Mouse (Mus musculus): ENCODE results near the gene Srsf1. TPM values are rescaled to one million over a fixed set of nuclear protein-coding genes. Genes with fewer than 3 reads are reported as not detected.

Gene Srsf1
- total and polyA plus RNA-seq, 3 experiments: 416 to 812 (median 730) TPM

GRCm38 (mm10) chr11:88009542-88010190 is 37.5 kb upstream of the Srsf1 start:
- H3K4me1 ChIP-seq (ENCODE audit: control insufficient read depth in 1 of 2, insufficient read depth in 2 of 2): peaks cover 14 to 46% of the 10 kb centered on the region in 2 experiments
- no peaks in the 10 kb centered on the region for H3K79me2 ChIP-seq (replicated peaks; ENCODE audit: control insufficient read depth, extremely low read depth, insufficient read depth, poor library complexity, severe bottlenecking)
- DNase-seq (ENCODE audit: extremely low read depth): no peak
- H3K4me2 ChIP-seq (ENCODE audit: insufficient read depth, low read depth, poor library complexity, severe bottlenecking): no peak overlapping the region
- no peaks in the 10 kb centered on the region for H3K36me3 ChIP-seq (replicated peaks in 1 of 2; ENCODE audit: control insufficient read depth in 1 of 2, insufficient read depth in 1 of 2, low read length in 1 of 2)
- TF ChIP-seq MAZ (IDR thresholded peaks at IDR 0.05; ENCODE audit: low read depth, low read length) (no peak), MEF2A (IDR thresholded peaks at IDR 0.05; ENCODE audit: borderline replicate concordance, low read depth, low read length) (no peak), RAD21 (IDR thresholded peaks at IDR 0.05; ENCODE audit: low read depth, low read length) (no peak), IRF4 (IDR thresholded peaks at IDR 0.05; ENCODE audit: low read depth, low read length) (no peak), NELFE (IDR thresholded peaks at IDR 0.05; ENCODE audit: low read depth, low read length) (no peak), MYC (IDR thresholded peaks at IDR 0.05; ENCODE audit: low read depth, low read length) (no peak), E2F4 (IDR thresholded peaks at IDR 0.05; ENCODE audit: insufficient replicate concordance, low read depth, low read length) (no peak), ZNF384 (IDR thresholded peaks at IDR 0.05; ENCODE audit: low read depth, low read length) (no peak), KAT2A (IDR thresholded peaks at IDR 0.05; ENCODE audit: insufficient replicate concordance, low read length) (no peak), BHLHE40 (IDR thresholded peaks at IDR 0.05; ENCODE audit: low read depth, low read length) (no peak), ZMIZ1 (IDR thresholded peaks at IDR 0.05; ENCODE audit: low read depth, low read length) (no peak), NRF1 (IDR thresholded peaks at IDR 0.05; ENCODE audit: low read depth, low read length) (no peak)
- in situ Hi-C loops (cut with MboI; ENCODE audit: low pct_ligation_motif_present, low pct_unique_long_range_greater_than_20kb, low sequenced_read_pairs): no loop called here
- dilution Hi-C loops (cut with MboI; ENCODE audit: extremely low pct_ligation_motif_present, extremely low pct_unique_long_range_greater_than_20kb, low sequenced_read_pairs): no loop called here
- peaks cover 2% of the 10 kb centered on the region for H3K27me3 ChIP-seq (replicated peaks)
- H3K4me3 ChIP-seq (replicated peaks in 1 of 3; ENCODE audit: low read depth in 2 of 3, low read length in 2 of 3, poor library complexity in 1 of 3): no peak overlapping the region
- no peak overlapping the region for H3K9ac ChIP-seq (ENCODE audit: insufficient read depth, low read depth)
- H3K27ac ChIP-seq (ENCODE audit: insufficient read depth, low read depth): no peak overlapping the region
- H3K9me3 ChIP-seq (replicated peaks; ENCODE audit: low read length): peaks cover 3% of the 10 kb centered on the region

- dilution Hi-C loops (cut with MboI; ENCODE audit: extremely low pct_ligation_motif_present, extremely low pct_unique_long_range_greater_than_20kb, low sequenced_read_pairs) (no loop called here), in situ Hi-C loops (cut with MboI; ENCODE audit: low pct_ligation_motif_present, low pct_unique_long_range_greater_than_20kb, low sequenced_read_pairs) (no loop called here)
- H3K9ac ChIP-seq (ENCODE audit: insufficient read depth, low read depth): peak overlapping the region; percentile 39
- H3K79me2 ChIP-seq (replicated peaks; ENCODE audit: control insufficient read depth, extremely low read depth, insufficient read depth, poor library complexity, severe bottlenecking): no peaks in the 10 kb centered on the region
- H3K27me3 ChIP-seq (replicated peaks): peaks cover 2% of the 10 kb centered on the region
- H3K9me3 ChIP-seq (replicated peaks; ENCODE audit: low read length): no peaks in the 10 kb centered on the region
- no peaks in the 10 kb centered on the region for H3K36me3 ChIP-seq (replicated peaks in 1 of 2; ENCODE audit: control insufficient read depth in 1 of 2, insufficient read depth in 1 of 2, low read length in 1 of 2)
- peak overlapping the region; percentile 19 to 28 (median 27) for H3K4me3 ChIP-seq (replicated peaks in 1 of 3; ENCODE audit: low read depth in 2 of 3, low read length in 2 of 3, poor library complexity in 1 of 3)
- peak overlapping the region; percentile 96 for H3K4me2 ChIP-seq (ENCODE audit: insufficient read depth, low read depth, poor library complexity, severe bottlenecking)
- peaks cover 14 to 46% of the 10 kb centered on the region in 2 experiments for H3K4me1 ChIP-seq (ENCODE audit: control insufficient read depth in 1 of 2, insufficient read depth in 2 of 2)
- peak; percentile 96 for DNase-seq (ENCODE audit: extremely low read depth)
- H3K27ac ChIP-seq (ENCODE audit: insufficient read depth, low read depth): peak overlapping the region; percentile 16; the same call in 1 of the 2 replicates
- TF ChIP-seq MAX (IDR thresholded peaks at IDR 0.05; ENCODE audit: low read length): no peak; the same call in 1 of the 2 replicates
- no peak for TF ChIP-seq E2F4 (IDR thresholded peaks at IDR 0.05; ENCODE audit: insufficient replicate concordance, low read depth, low read length)
- peak; percentile 92 for TF ChIP-seq TCF12 (IDR thresholded peaks at IDR 0.05; ENCODE audit: low read depth, low read length)
- peak; percentile 87 for TF ChIP-seq IRF4 (IDR thresholded peaks at IDR 0.05; ENCODE audit: low read depth, low read length)
- TF ChIP-seq BHLHE40 (IDR thresholded peaks at IDR 0.05; ENCODE audit: low read depth, low read length): peak; percentile 70
- TF ChIP-seq MAZ (IDR thresholded peaks at IDR 0.05; ENCODE audit: low read depth, low read length): peak; percentile 81
- peak; percentile 54; the same call in 1 of the 2 replicates for TF ChIP-seq POLR2A (IDR thresholded peaks at IDR 0.05; ENCODE audit: low read depth, low read length)
- peak; percentile 96 for TF ChIP-seq ETS1 (conservative IDR thresholded peaks at IDR 0.05; ENCODE audit: low read depth, low read length)
- TF ChIP-seq ZC3H11A (IDR thresholded peaks at IDR 0.05; ENCODE audit: low read depth, low read length): no peak
- TF ChIP-seq ZNF384 (IDR thresholded peaks at IDR 0.05; ENCODE audit: low read depth, low read length): peak; percentile 81
- peak; percentile 94; the same call in 1 of the 2 replicates for TF ChIP-seq RCOR1 (conservative IDR thresholded peaks at IDR 0.05; ENCODE audit: low read depth, low read length)
- peak; percentile 68; the same call in 1 of the 2 replicates for TF ChIP-seq MXI1 (IDR thresholded peaks at IDR 0.05; ENCODE audit: low read depth, low read length)
- TF ChIP-seq KAT2A (IDR thresholded peaks at IDR 0.05; ENCODE audit: insufficient replicate concordance, low read length): 0 out of 2 replicates have a peak, but pooled peaks have one; percentile 44
- TF ChIP-seq USF1 (IDR thresholded peaks at IDR 0.05; ENCODE audit: low read depth, low read length): no peak
- TF ChIP-seq MAFK (IDR thresholded peaks at IDR 0.05; ENCODE audit: insufficient replicate concordance, low read length): peak; percentile 87
- peak; percentile 72; the same call in 1 of the 2 replicates for TF ChIP-seq ZMIZ1 (IDR thresholded peaks at IDR 0.05; ENCODE audit: low read depth, low read length)
- TF ChIP-seq UBTF (IDR thresholded peaks at IDR 0.05; ENCODE audit: low read depth, low read length): no peak; the same call in 1 of the 2 replicates
- peak; percentile 91 for TF ChIP-seq JUN (IDR thresholded peaks at IDR 0.05; ENCODE audit: insufficient read depth, low read depth, low read length)
- TF ChIP-seq RAD21 (IDR thresholded peaks at IDR 0.05; ENCODE audit: low read depth, low read length): no peak; the same call in 1 of the 2 replicates
- TF ChIP-seq PAX5 (IDR thresholded peaks at IDR 0.05; ENCODE audit: low read length): no peak
- no peak for TF ChIP-seq NRF1 (IDR thresholded peaks at IDR 0.05; ENCODE audit: low read depth, low read length)
- peak; percentile 66 for TF ChIP-seq CHD2 (IDR thresholded peaks at IDR 0.05; ENCODE audit: low read length)
- TF ChIP-seq MYC (IDR thresholded peaks at IDR 0.05; ENCODE audit: low read depth, low read length): peak; percentile 89
- TF ChIP-seq CTCF (conservative IDR thresholded peaks at IDR 0.05 in 1 of 2, IDR thresholded peaks at IDR 0.05 in 1 of 2; ENCODE audit: low read depth in 2 of 2, low read length in 2 of 2): no peak
- no peak for TF ChIP-seq POLR2AphosphoS2 (IDR thresholded peaks at IDR 0.05; ENCODE audit: low read depth, low read length)
Measured at GRCm38 (mm10) chr11:88011208-88011913, 35.8 kb upstream of the Srsf1 start.

Data from CH12.LX (cell line).